Mouse (Mus musculus): ENCODE data around the gene Rb1. TPM values are rescaled to one million over a fixed set of nuclear protein-coding genes. Genes with fewer than 3 reads are reported as not detected.
A peak's percentile ranks its signal among the peaks of the same experiment; 100 is the strongest.

Rb1 gene
- polyA plus RNA-seq, 1 experiment from 2014 or later: 25.4 TPM

DNA sequence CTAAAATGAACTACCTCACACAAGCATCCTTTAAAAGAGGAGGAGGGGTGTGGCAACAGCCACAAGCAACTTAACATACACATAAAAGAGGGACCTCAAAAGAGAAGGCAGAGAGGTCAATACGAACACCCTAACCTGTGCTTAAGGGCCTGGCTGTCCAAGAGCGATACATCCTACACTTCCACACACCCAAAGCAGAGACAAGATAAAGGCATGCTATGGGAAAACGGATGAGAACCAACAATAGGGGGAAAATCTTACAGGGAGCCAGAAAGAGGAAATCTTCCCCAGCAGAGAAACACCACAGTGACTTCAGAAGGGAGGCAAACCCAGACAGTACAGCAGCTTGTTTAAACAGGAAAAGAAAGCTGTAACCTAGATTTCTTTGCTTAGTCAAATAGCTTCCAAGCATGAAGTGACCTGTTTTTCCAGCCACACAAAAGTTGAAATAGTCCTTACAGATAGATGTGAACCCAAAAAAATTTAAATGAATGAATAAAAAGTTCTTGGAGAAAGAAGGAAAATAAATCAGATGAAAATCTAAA lies 70.1 kb downstream of the Rb1 start:
- Histone ChIP-seq H3K9ac (replicated peaks) (no peak overlapping the region), H3K36me3 (no peaks in the 10 kb centered on the region), H3K27ac (replicated peaks) (no peak overlapping the region), H3K4me3 (replicated peaks) (no peak overlapping the region), H3K4me1 (no peaks in the 10 kb centered on the region), H3K27me3 (replicated peaks) (no peaks in the 10 kb centered on the region), H3K9me3 (replicated peaks) (no peaks in the 10 kb centered on the region), H3K4me2 (no peak overlapping the region)
- 52% methylated on average over 3 of the region's 3 CpGs for WGBS
- ATAC-seq (ENCODE audit: low FRiP score): no peak

DNA sequence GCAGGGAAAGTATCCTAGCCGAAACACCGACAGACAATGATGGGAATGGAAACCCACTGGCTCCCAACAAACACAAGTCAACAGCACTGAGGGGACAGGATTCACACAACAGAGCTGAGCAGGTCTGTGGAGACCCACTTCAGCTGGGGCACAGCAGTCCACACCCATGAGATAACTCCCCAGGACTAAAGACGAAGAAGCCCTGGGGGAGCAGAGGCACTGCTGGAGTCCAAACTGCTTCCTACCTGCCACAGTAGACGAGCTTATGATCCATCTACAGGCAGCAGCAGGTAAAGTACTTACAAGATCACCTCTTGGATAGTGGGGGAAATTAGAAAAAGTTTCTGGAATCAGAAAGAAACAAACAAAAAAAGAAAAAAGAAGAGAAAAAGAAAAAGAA lies 71.2 kb downstream of the Rb1 start:
- Histone ChIP-seq H3K4me2 (no peak overlapping the region), H3K27me3 (replicated peaks) (no peaks in the 10 kb centered on the region), H3K27ac (replicated peaks) (no peak overlapping the region), H3K9ac (replicated peaks) (no peak overlapping the region), H3K36me3 (no peaks in the 10 kb centered on the region), H3K4me1 (no peaks in the 10 kb centered on the region), H3K4me3 (replicated peaks) (no peak overlapping the region), H3K9me3 (replicated peaks) (no peaks in the 10 kb centered on the region)
- 38% methylated on average over 4 of the region's 4 CpGs for WGBS
- ATAC-seq (ENCODE audit: low FRiP score): no peak

DNA sequence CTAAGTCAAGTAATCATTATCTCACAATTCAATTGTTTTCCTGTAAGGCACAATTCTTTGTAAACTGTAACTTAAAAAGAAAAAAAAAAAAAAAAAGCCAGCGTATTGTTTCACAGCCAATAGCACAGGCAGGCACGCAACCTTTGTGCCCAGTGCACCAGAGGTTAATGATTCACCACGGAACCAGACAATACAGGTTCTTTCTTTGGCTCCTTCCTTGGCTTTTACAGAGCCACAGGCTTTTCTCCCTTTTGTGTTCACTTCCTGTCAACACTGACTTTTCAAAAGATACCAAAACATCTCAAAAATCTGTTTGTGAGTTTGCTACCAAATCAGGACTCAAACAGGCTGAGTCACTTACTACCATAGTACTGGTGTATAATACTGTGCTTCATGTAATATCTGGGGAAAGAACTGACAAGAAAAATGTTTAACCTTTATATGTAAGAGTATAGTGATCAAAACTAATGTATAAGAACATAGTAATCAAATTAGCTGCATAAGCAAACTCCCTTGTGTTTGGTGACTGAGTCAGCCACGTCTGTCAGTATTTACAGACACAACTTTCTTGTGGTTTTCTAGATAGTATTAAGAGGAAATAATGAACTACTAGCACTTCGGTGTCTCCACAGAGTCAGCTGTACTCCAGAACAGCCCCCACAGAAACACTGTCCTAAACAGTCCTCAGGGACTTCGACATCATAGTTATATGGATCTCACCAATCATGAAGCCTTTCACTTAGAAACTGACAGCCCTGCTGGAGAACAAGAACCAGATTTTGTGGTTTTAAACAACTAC lies 72.0 kb downstream of the Rb1 start:
- Histone ChIP-seq H3K4me3 (replicated peaks) (no peak overlapping the region), H3K27ac (replicated peaks) (no peak overlapping the region), H3K9ac (replicated peaks) (no peak overlapping the region), H3K9me3 (replicated peaks) (no peaks in the 10 kb centered on the region), H3K27me3 (replicated peaks) (no peaks in the 10 kb centered on the region), H3K4me2 (no peak overlapping the region), H3K4me1 (no peaks in the 10 kb centered on the region), H3K36me3 (no peaks in the 10 kb centered on the region)
- WGBS: 28% methylated on average over 6 of the region's 6 CpGs
- ATAC-seq (ENCODE audit: low FRiP score): no peak

DNA sequence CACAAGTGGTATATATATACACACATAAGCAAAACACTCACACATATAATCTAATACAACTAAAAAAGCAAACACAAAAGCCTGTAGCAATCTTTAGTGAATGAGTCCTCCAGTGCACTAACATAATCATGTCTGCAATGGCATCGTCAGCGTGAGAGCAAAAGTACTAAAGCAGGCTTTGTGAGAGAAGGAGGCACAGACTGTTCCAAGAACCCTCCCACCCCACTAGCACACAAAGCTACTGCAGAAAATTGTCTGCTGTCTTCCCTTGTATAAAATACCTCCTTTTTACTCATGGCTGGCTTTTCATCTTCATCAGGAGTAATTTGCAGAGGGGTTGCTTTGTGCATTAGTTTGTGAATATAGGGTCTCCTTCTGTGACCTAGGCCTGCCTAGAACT lies 73.3 kb downstream of the Rb1 start:
- no peak for ATAC-seq (ENCODE audit: low FRiP score)
- no peaks in the 10 kb centered on the region for H3K9me3 ChIP-seq (replicated peaks)
- no peak overlapping the region for H3K4me2 ChIP-seq
- no peaks in the 10 kb centered on the region for H3K27me3 ChIP-seq (replicated peaks)
- no peaks in the 10 kb centered on the region for H3K4me1 ChIP-seq
- H3K27ac ChIP-seq (replicated peaks): no peak overlapping the region
- no peak overlapping the region for H3K9ac ChIP-seq (replicated peaks)
- WGBS: 30% methylated on average over 2 of the region's 2 CpGs
- H3K36me3 ChIP-seq: no peaks in the 10 kb centered on the region
- no peak overlapping the region for H3K4me3 ChIP-seq (replicated peaks)

DNA sequence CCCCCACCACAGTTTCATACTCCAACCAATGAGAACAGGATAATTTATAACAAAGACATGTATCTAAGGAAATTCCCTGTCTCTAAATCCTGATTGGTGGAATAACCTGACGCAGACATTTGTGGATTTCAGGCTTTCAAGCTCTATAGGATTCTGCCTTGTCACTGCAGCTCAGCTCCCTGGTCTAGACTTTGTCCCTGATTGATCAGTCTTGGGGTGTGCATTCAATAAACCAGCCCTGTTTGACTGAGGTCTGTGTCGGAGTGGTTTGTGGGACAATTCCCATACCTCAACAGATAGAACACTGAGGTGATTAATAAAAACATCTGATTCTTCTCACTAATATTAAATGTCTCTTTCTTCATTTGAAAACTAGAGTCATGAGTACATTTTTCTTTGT lies 75.6 kb downstream of the Rb1 start:
- no peaks in the 10 kb centered on the region for H3K27me3 ChIP-seq (replicated peaks)
- H3K4me2 ChIP-seq: no peak overlapping the region
- no peak overlapping the region for H3K4me3 ChIP-seq (replicated peaks)
- WGBS: 90% methylated on average over 2 of the region's 2 CpGs
- no peak overlapping the region for H3K9ac ChIP-seq (replicated peaks)
- H3K27ac ChIP-seq (replicated peaks): no peak overlapping the region
- no peaks in the 10 kb centered on the region for H3K4me1 ChIP-seq
- H3K36me3 ChIP-seq: no peaks in the 10 kb centered on the region
- ATAC-seq (ENCODE audit: low FRiP score): no peak
- no peaks in the 10 kb centered on the region for H3K9me3 ChIP-seq (replicated peaks)

DNA sequence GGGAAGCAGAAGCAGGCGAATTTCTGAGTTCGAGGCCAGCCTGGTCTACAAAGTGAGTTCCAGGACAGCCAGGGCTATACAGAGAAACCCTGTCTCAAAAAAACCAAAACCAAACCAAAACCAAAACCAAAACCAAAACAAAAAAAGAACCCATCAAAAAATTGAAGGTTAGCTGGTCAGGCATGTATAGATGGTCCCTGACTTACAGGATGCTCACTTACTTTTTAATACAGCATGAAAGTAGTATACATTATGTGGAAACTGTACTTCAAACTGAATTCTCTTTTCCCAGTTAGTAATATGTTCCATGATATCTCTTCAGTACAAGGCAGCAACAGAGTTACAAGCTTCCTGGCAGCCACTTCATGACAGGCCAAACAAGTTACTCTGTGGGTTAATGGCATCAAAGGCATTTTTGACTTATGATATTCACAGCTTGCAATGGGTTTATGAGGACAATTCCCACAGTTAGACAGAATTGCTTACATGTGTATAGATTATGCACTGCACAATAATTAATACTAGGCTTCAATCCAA lies 81.5 kb downstream of the Rb1 start:
- H3K4me1 ChIP-seq: 0 out of 2 replicates have a peak, but pooled peaks cover 2% of the 10 kb centered on the region
- H3K27me3 ChIP-seq (replicated peaks): no peaks in the 10 kb centered on the region
- H3K9ac ChIP-seq (replicated peaks): no peak overlapping the region
- H3K4me2 ChIP-seq: no peak overlapping the region
- ATAC-seq (ENCODE audit: low FRiP score): no peak
- H3K36me3 ChIP-seq: no peaks in the 10 kb centered on the region
- H3K9me3 ChIP-seq (replicated peaks): no peaks in the 10 kb centered on the region
- 98% methylated on average over 2 of the region's 2 CpGs for WGBS
- H3K27ac ChIP-seq (replicated peaks): no peak overlapping the region
- H3K4me3 ChIP-seq (replicated peaks): no peak overlapping the region

DNA sequence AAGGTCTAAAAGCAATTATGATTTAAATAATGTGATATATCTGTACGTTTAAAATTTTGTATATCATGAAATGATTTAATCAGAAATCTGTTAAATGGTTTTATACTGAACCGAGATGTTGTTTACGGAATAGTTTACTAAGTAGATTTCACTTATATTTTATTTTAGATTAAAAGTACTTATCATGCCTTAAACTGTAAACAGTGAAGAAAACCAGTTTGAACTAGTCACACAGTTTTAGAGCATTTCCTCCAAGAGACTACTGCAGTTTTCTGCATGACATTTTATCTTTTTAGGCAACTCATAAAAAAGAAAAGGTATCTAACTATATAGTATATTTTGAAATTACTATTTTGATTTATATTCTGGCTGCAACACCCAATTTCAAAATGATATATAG lies 85.8 kb downstream of the Rb1 start:
- 47% methylated on average over 3 of the region's 3 CpGs for WGBS
- H3K4me2 ChIP-seq: no peak overlapping the region

DNA sequence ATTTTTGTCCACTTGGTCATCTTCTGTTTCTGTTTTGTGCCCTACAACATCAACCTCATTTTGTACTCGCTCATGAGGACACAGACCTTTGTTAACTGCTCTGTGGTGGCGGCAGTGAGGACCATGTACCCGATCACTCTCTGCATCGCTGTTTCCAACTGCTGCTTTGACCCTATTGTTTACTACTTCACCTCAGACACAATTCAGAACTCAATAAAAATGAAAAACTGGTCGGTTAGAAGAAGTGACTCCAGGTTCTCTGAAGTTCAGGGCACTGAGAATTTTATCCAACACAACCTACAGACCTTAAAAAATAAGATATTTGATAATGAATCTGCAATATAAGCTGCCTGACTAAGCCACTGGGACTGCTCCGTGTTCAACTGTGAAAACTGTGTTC lies 86.3 kb downstream of the Rb1 start:
- Histone ChIP-seq H3K4me3 (replicated peaks) (peak overlapping the region; percentile 38), H3K4me1 (peaks cover 18% of the 10 kb centered on the region), H3K4me2 (peak overlapping the region; percentile 52), H3K9me3 (replicated peaks) (no peaks in the 10 kb centered on the region), H3K27ac (replicated peaks) (peak overlapping the region; percentile 82), H3K9ac (replicated peaks) (peak overlapping the region; percentile 40), H3K36me3 (no peaks in the 10 kb centered on the region), H3K27me3 (replicated peaks) (no peaks in the 10 kb centered on the region)
- no peak for ATAC-seq (ENCODE audit: low FRiP score)
- 3% methylated on average over 6 of the region's 6 CpGs for WGBS

More for the DNA sequence above, 85.8 kb downstream of the Rb1 start:
- peaks cover 12% of the 10 kb centered on the region for H3K4me1 ChIP-seq
- no peak for ATAC-seq (ENCODE audit: low FRiP score)
- H3K9me3 ChIP-seq (replicated peaks): no peaks in the 10 kb centered on the region
- no peak overlapping the region for H3K4me3 ChIP-seq (replicated peaks)
- H3K27me3 ChIP-seq (replicated peaks): no peaks in the 10 kb centered on the region
- H3K9ac ChIP-seq (replicated peaks): no peak overlapping the region
- H3K36me3 ChIP-seq: no peaks in the 10 kb centered on the region
- no peak overlapping the region for H3K27ac ChIP-seq (replicated peaks)

DNA sequence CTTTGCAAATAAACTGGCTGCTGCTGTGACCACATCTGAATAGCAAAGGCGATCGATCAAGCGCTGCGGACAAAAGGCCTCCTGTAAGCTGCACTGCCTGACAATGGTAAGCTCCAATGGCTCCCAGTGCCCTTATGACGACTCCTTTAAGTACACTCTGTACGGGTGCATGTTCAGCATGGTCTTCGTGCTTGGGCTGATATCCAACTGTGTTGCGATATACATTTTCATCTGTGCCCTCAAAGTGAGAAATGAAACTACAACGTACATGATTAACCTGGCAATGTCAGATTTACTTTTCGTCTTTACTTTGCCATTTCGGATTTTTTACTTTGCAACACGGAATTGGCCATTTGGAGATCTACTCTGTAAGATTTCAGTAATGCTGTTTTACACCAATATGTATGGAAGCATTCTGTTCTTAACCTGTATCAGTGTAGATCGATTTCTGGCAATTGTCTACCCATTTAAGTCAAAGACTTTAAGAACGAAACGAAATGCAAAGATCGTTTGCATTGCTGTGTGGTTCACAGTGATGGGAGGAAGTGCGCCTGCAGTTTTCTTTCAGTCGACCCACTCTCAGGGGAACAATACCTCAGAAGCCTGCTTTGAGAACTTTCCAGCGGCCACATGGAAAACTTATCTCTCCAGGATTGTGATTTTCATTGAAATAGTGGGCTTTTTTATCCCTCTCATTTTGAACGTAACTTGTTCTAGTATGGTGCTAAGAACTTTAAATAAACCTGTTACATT lies 86.9 kb downstream of the Rb1 start:
- H3K27me3 ChIP-seq (replicated peaks): no peaks in the 10 kb centered on the region
- H3K9ac ChIP-seq (replicated peaks): peak overlapping the region; percentile 40
- H3K4me2 ChIP-seq: peak overlapping the region; percentile 52
- peaks cover 20% of the 10 kb centered on the region for H3K4me1 ChIP-seq
- ATAC-seq (ENCODE audit: low FRiP score): peak; percentile 82
- WGBS: 2% methylated on average over 20 of the region's 20 CpGs
- no peaks in the 10 kb centered on the region for H3K36me3 ChIP-seq
- H3K27ac ChIP-seq (replicated peaks): peak overlapping the region; percentile 82
- H3K4me3 ChIP-seq (replicated peaks): peak overlapping the region; percentile 38
- no peaks in the 10 kb centered on the region for H3K9me3 ChIP-seq (replicated peaks)

DNA sequence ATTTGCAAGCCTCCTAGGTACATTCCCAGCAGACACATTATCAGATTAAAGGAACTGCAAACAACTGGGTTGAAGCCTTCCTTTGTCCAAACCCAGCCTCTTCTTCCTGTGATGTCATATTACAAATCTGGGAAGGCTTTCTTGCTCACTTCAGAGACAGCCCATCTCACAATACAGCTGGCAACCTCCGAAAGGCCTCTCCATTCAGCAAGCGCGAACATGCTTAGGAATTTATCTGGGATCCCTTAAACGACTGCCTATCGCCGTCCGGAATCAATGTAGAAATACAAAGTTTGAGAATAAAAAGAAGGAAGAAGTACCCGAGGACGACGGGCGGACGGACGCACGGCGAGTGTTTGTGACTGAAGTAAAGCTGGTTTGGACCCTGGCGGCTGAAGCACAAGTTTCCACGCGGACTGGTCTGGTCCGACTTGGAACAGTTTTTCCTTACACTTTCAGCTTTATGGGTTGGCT lies 87.7 kb downstream of the Rb1 start, which contains the start of gene Lpar6:
TSS of gene Lpar6 (plus strand) at position 48 of the 474 bp plus-strand sequence.
- H3K9me3 ChIP-seq (replicated peaks): no peaks in the 10 kb centered on the region
- H3K36me3 ChIP-seq: no peaks in the 10 kb centered on the region
- H3K9ac ChIP-seq (replicated peaks): peak within 1 kb of the TSS; percentile 40
- under 1% methylated on average over 19 of the region's 19 CpGs for WGBS
- H3K4me1 ChIP-seq: peaks cover 20% of the 10 kb centered on the region
- H3K27ac ChIP-seq (replicated peaks): peak within 1 kb of the TSS; percentile 82
- H3K27me3 ChIP-seq (replicated peaks): no peaks in the 10 kb centered on the region
- peak within 1 kb of the TSS; percentile 38 for H3K4me3 ChIP-seq (replicated peaks)
- H3K4me2 ChIP-seq: peak within 1 kb of the TSS; percentile 52
- ATAC-seq (ENCODE audit: low FRiP score): peak; percentile 77

DNA sequence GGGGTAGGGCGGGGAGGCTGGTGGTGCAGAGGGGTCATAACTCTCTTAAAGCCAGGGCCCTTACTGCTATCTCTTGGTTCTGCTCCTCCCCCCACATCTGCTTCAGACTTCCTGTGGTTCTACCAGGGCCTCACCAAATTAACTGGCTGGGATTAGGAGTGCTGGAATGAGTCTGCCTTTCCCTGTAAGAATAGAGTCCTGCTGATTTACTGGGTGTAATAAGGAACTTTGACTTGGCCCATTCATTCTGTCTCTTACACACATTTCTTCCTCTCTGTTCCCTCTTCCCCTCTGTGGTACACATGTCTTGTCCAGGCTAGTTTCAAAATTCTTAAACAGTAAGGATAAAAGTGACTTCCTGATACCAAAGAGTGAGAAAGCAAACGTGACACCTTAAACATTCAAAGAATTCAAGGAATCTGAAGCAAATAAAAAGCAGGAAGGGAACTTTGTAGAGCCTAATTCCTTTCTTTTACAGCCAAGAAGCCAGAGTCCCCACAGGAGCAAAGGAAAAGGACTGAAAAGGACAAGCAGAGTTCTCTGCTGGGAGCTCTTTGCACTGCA lies 91.1 kb downstream of the Rb1 start:
- Histone ChIP-seq H3K9ac (replicated peaks) (no peak overlapping the region), H3K27me3 (replicated peaks) (no peaks in the 10 kb centered on the region), H3K36me3 (no peaks in the 10 kb centered on the region), H3K27ac (replicated peaks) (peak overlapping the region; percentile 66), H3K4me1 (peaks cover 23% of the 10 kb centered on the region), H3K9me3 (replicated peaks) (no peaks in the 10 kb centered on the region), H3K4me2 (no peak overlapping the region), H3K4me3 (replicated peaks) (no peak overlapping the region)
- ATAC-seq (ENCODE audit: low FRiP score): 0 out of 2 replicates have a peak, but pooled peaks have one; percentile 30
- WGBS: 0% methylated on average over 2 of the region's 2 CpGs

Measured in neural tube, embryonic 15.5 days (tissue).